Mouse (Mus musculus) kidney, adult 2 months (tissue): ENCODE results near the gene Rps16. TPM values are rescaled to one million over a fixed set of nuclear protein-coding genes. Genes with fewer than 3 reads are reported as not detected.
"Not testable (repeated sequence)": the region's sequence is repeated elsewhere in the genome, so short reads cannot be mapped to it uniquely, and the experiment has no call there.

Experiments used
- DNase-seq: peaks from one replicate; pipeline ENCODE4 v3.0.0; 2021
- H3K27ac ChIP-seq: fragments of 200-500 bp; 2 replicates; pipeline ENCODE4 v1.5.1; 2012; ENCODE audit warnings: low read depth, low read length, control low read depth, inconsistent platforms; ENCODE audit not compliant: insufficient read depth
- H3K27me3 ChIP-seq: fragments of 200-500 bp; replicated peaks from 2 replicates; pipeline ENCODE4 v1.6.1; 2012; ENCODE audit warnings: mild to moderate bottlenecking, moderate library complexity, low read length, inconsistent platforms; ENCODE audit not compliant: control insufficient read depth, insufficient read depth
- H3K36me3 ChIP-seq: fragments of 200-500 bp; 2 replicates; pipeline ENCODE4 v1.6.1; 2012; ENCODE audit warnings: mild to moderate bottlenecking, moderate library complexity, low read length, inconsistent platforms; ENCODE audit not compliant: control insufficient read depth, insufficient read depth
- H3K4me1 ChIP-seq: fragments of 200-500 bp; 2 replicates; pipeline ENCODE4 v1.6.1; 2011; ENCODE audit warnings: low read length; ENCODE audit not compliant: control insufficient read depth, insufficient read depth
- H3K4me3 ChIP-seq: fragments of 200-500 bp; 2 replicates; pipeline ENCODE4 v1.5.1; 2011; ENCODE audit warnings: mild to moderate bottlenecking, low read depth, low read length, control low read depth; ENCODE audit not compliant: insufficient read depth
- CTCF ChIP-seq: fragments of 200-500 bp; conservative IDR thresholded peaks from 2 replicates; pipeline ENCODE4 v1.5.1; 2011; ENCODE audit warnings: low read depth, mild to moderate bottlenecking, control low read depth, low read length, moderate library complexity, mixed read lengths; ENCODE audit not compliant: insufficient read depth, insufficient read length
- POLR2A ChIP-seq: fragments of 200-500 bp; IDR thresholded peaks from one replicate; pipeline ENCODE4 v1.6.1; 2011; ENCODE audit warnings: low read depth, low read length, control low read depth
- WGBS: fragments of 180-500 bp; shearing (Covaris S2); methylation state at CpG from one replicate; pipeline ENCODE4 v1.1.7; 2018; 5-methylcytosine and 5-hydroxymethylcytosine counted together
- polyA plus RNA-seq: library from polyadenylated mRNA; depleted of rRNA; stranded (reverse); fragments of >200 nt; gene quantifications from 2 replicates; pipeline ENCODE4 v1.2.3, GENCODE M21; 2012

Rps16 gene
- polyA plus RNA-seq, 1 experiment = 951 TPM

GRCm38 (mm10) chr7:28383606-28384005 lies 33.2 kb downstream of the Rps16 start:
- no peak overlapping the region for H3K4me3 ChIP-seq
- H3K4me1 ChIP-seq = peaks cover 30% of the 10 kb centered on the region
- H3K27ac ChIP-seq = peak overlapping the region; percentile 89
- H3K27me3 ChIP-seq = no peaks in the 10 kb centered on the region
- TF ChIP-seq POLR2A (no peak), CTCF (no peak)
- DNase-seq = no peak
- no peaks in the 10 kb centered on the region for H3K36me3 ChIP-seq
- 68% methylated on average over 4 of the region's 4 CpGs for WGBS

- TF ChIP-seq CTCF (no peak), POLR2A (no peak)
- no peak for DNase-seq
- H3K27ac ChIP-seq = no peak overlapping the region
- H3K4me3 ChIP-seq = no peak overlapping the region
- no peaks in the 10 kb centered on the region for H3K27me3 ChIP-seq
- H3K4me1 ChIP-seq = peaks cover 30% of the 10 kb centered on the region
- WGBS = 89% methylated on average over 6 of the region's 6 CpGs
- no peaks in the 10 kb centered on the region for H3K36me3 ChIP-seq
These were observed 33.7 kb downstream of the Rps16 start for GRCm38 (mm10) chr7:28384162-28384561.

GRCm38 (mm10) chr7:28385196-28385595 lies 34.7 kb downstream of the Rps16 start:
- TF ChIP-seq POLR2A (no peak), CTCF (no peak)
- no peak overlapping the region for H3K27ac ChIP-seq
- 89% methylated on average over 9 of the region's 9 CpGs for WGBS
- no peaks in the 10 kb centered on the region for H3K36me3 ChIP-seq
- no peak overlapping the region for H3K4me3 ChIP-seq
- H3K4me1 ChIP-seq = peaks cover 27% of the 10 kb centered on the region
- DNase-seq = no peak
- no peaks in the 10 kb centered on the region for H3K27me3 ChIP-seq

GRCm38 (mm10) chr7:28386007-28386406 lies 35.6 kb downstream of the Rps16 start:
- H3K27ac ChIP-seq = peak overlapping the region; percentile 3; the same call in 1 of the 2 replicates
- peaks cover 21% of the 10 kb centered on the region for H3K4me1 ChIP-seq
- DNase-seq = peak; percentile 32
- WGBS = 77% methylated on average over 7 of the region's 7 CpGs
- no peak overlapping the region for H3K4me3 ChIP-seq
- no peaks in the 10 kb centered on the region for H3K36me3 ChIP-seq
- TF ChIP-seq CTCF (no peak), POLR2A (no peak)
- no peaks in the 10 kb centered on the region for H3K27me3 ChIP-seq

GRCm38 (mm10) chr7:28386462-28386861 lies 36.0 kb downstream of the Rps16 start:
- H3K4me1 ChIP-seq = peaks cover 21% of the 10 kb centered on the region
- WGBS = 1% methylated on average over 4 of the region's 4 CpGs
- H3K27me3 ChIP-seq = no peaks in the 10 kb centered on the region
- DNase-seq = peak; percentile 89
- peak overlapping the region; percentile 3; the same call in 1 of the 2 replicates for H3K27ac ChIP-seq
- no peak overlapping the region for H3K4me3 ChIP-seq
- TF ChIP-seq CTCF (peak; percentile 99), POLR2A (no peak)
- H3K36me3 ChIP-seq = no peaks in the 10 kb centered on the region

- WGBS = 70% methylated on average over 6 of the region's 6 CpGs
- not testable (repeated sequence) for DNase-seq, H3K36me3 ChIP-seq
These were observed 36.4 kb downstream of the Rps16 start for GRCm38 (mm10) chr7:28386877-28387276.

GRCm38 (mm10) chr7:28387384-28387783 lies 36.9 kb downstream of the Rps16 start:
- H3K4me3 ChIP-seq, H3K27me3 ChIP-seq, DNase-seq, H3K27ac ChIP-seq, H3K36me3 ChIP-seq: not testable (repeated sequence)
- WGBS = 75% methylated on average over 7 of the region's 7 CpGs
- peaks cover 21% of the 10 kb centered on the region for H3K4me1 ChIP-seq

More at GRCm38 (mm10) chr7:28386877-28387276, 36.4 kb downstream of the Rps16 start:
- peaks cover 21% of the 10 kb centered on the region for H3K4me1 ChIP-seq
- H3K27ac ChIP-seq, H3K27me3 ChIP-seq, H3K4me3 ChIP-seq: not testable (repeated sequence)

GRCm38 (mm10) chr7:28390331-28390730 lies 39.9 kb downstream of the Rps16 start:
- H3K4me3 ChIP-seq = no peak overlapping the region
- no peaks in the 10 kb centered on the region; the same call in 1 of the 2 replicates for H3K36me3 ChIP-seq
- no peak overlapping the region for H3K27ac ChIP-seq
- peaks cover 10% of the 10 kb centered on the region; the same call in 1 of the 2 replicates for H3K4me1 ChIP-seq
- no peak for DNase-seq
- TF ChIP-seq CTCF (no peak), POLR2A (no peak)
- no peaks in the 10 kb centered on the region for H3K27me3 ChIP-seq
- WGBS = 98% methylated on average over 3 of the region's 3 CpGs
